Mouse (Mus musculus) naive thymus-derived CD4-positive, alpha-beta T cell, adult 5 months (primary cell): ENCODE results near the gene Kpna2. TPM values are rescaled to one million over a fixed set of nuclear protein-coding genes. Genes with fewer than 3 reads are reported as not detected.

Experiments used
- polyA plus RNA-seq: library from polyadenylated mRNA; unstranded; fragments of 100-300 nt; shearing (Covaris generic); gene quantifications from one replicate; pipeline ENCODE4 v1.2.1, GENCODE M21; 2017

The Kpna2 gene
- 49.6 TPM for polyA plus RNA-seq

GRCm38 (mm10) chr11:106999151-106999948, at the start of gene Kpna2:
Gene Kpna2 (minus strand): TSS chr11:106999541.

GRCm38 (mm10) chr11:107025411-107026321, 26.3 kb upstream of the Kpna2 start, which contains the start of gene 1810010H24Rik:
Gene 1810010H24Rik (plus strand): TSS chr11:107025681.

Other genes starting within 250 kb of the Kpna2 start
- 179 TPM for gene Pecam1, start 248.9 kb downstream of the Kpna2 start, polyA plus RNA-seq
- gene Milr1, start 248.3 kb downstream of the Kpna2 start, polyA plus RNA-seq: 8.7 TPM
- gene Polg2, start 220.0 kb downstream of the Kpna2 start, polyA plus RNA-seq: 145 TPM
- gene Ddx5, start 210.4 kb downstream of the Kpna2 start, polyA plus RNA-seq: 1,164 TPM
- gene Cep95, start 210.3 kb downstream of the Kpna2 start, polyA plus RNA-seq: 38.8 TPM
- 38.6 TPM for gene Smurf2, start 78.8 kb downstream of the Kpna2 start, polyA plus RNA-seq
- 0.32 TPM for gene 1810010H24Rik, start 26.1 kb upstream of the Kpna2 start, polyA plus RNA-seq
- 24.9 TPM for gene Bptf, start 132.6 kb upstream of the Kpna2 start, polyA plus RNA-seq
- gene Nol11, start 189.8 kb upstream of the Kpna2 start, polyA plus RNA-seq: 51.3 TPM